Mouse (Mus musculus) heart, embryonic 11.5 days (tissue): ENCODE results near the gene Tmem246. TPM values are rescaled to one million over a fixed set of nuclear protein-coding genes. Genes with fewer than 3 reads are reported as not detected.

Experiments
- ATAC-seq: fragments of 200-750 bp; cut with Nextera tagmentation; replicated peaks from 2 replicates; pipeline ENCODE4 v1.8.0; 2017; ENCODE audit warnings: moderate library complexity; ENCODE audit not compliant: insufficient number of reproducible peaks, low FRiP score, low TSS enrichment
- H3K27ac ChIP-seq: fragments of 300-500 bp; sonication (generic); 2 replicates; pipeline ENCODE4 v1.5.1; 2014; ENCODE audit warnings: mild to moderate bottlenecking, low read depth, low read length
- H3K27me3 ChIP-seq: fragments of 300-500 bp; sonication (generic); 2 replicates; pipeline ENCODE4 v1.6.1; 2014; ENCODE audit warnings: mild to moderate bottlenecking, low read length, mixed read lengths; ENCODE audit not compliant: control insufficient read depth, insufficient read depth
- H3K36me3 ChIP-seq: fragments of 300-500 bp; sonication (generic); 2 replicates; pipeline ENCODE4 v1.6.1; 2014; ENCODE audit warnings: mild to moderate bottlenecking, low read length, moderate library complexity, mixed read lengths; ENCODE audit not compliant: control insufficient read depth, insufficient read depth
- H3K4me1 ChIP-seq: fragments of 300-500 bp; sonication (generic); 2 replicates; pipeline ENCODE4 v1.6.1; 2014; ENCODE audit warnings: low read length; ENCODE audit not compliant: control insufficient read depth, insufficient read depth
- H3K4me2 ChIP-seq: fragments of 300-500 bp; sonication (generic); 2 replicates; pipeline ENCODE4 v1.6.1; 2014; ENCODE audit warnings: mild to moderate bottlenecking, moderate library complexity
- H3K4me3 ChIP-seq: fragments of 300-500 bp; sonication (generic); 2 replicates; pipeline ENCODE4 v1.5.1; 2014; ENCODE audit warnings: low read depth, low read length
- H3K9ac ChIP-seq: fragments of 300-500 bp; sonication (generic); 2 replicates; pipeline ENCODE4 v1.6.1; 2014; ENCODE audit warnings: mild to moderate bottlenecking, low read depth, low read length, moderate library complexity
- H3K9me3 ChIP-seq: fragments of 300-500 bp; sonication (generic); replicated peaks from 2 replicates; pipeline ENCODE4 v1.6.1; 2016; ENCODE audit warnings: low read length; ENCODE audit not compliant: control insufficient read depth
- WGBS: fragments of 180-500 bp; shearing (Covaris S2); extraction: QIAGEN DNeasy Blood & Tissue Kit; methylation state at CpG from one replicate; pipeline ENCODE4 v1.1.7; 2014; ENCODE audit not compliant: insufficient replicate concordance; 5-methylcytosine and 5-hydroxymethylcytosine counted together
- polyA plus RNA-seq: library from polyadenylated mRNA; unstranded; fragments of >200 nt; fragmentation: Nextera tagmentation; extraction: Ambion mirVana; gene quantifications from 2 replicates; pipeline ENCODE4 v1.2.1, GENCODE M21; 2014

Tmem246 gene
- polyA plus RNA-seq, 1 experiment from 2014 or later: 41.8 TPM

- Histone ChIP-seq H3K4me3 (no peak overlapping the region), H3K27me3 (no peaks in the 10 kb centered on the region), H3K9me3 (no peaks in the 10 kb centered on the region), H3K27ac (no peak overlapping the region), H3K4me1 (no peaks in the 10 kb centered on the region), H3K9ac (no peak overlapping the region), H3K4me2 (no peak overlapping the region), H3K36me3 (peaks cover 2% of the 10 kb centered on the region; the same call in 1 of the 2 replicates)
- ATAC-seq: no peak
- 78% methylated on average over 4 of the region's 4 CpGs for WGBS
Observed at GRCm38 (mm10) chr4:49536671-49537070, 61.0 kb downstream of the Tmem246 start.

- Histone ChIP-seq H3K9me3 (no peaks in the 10 kb centered on the region; the same call in 1 of the 2 replicates), H3K9ac (no peak overlapping the region), H3K4me2 (no peak overlapping the region), H3K4me1 (no peaks in the 10 kb centered on the region), H3K27me3 (no peaks in the 10 kb centered on the region), H3K4me3 (no peak overlapping the region), H3K36me3 (peaks cover 5% of the 10 kb centered on the region; the same call in 1 of the 2 replicates), H3K27ac (no peak overlapping the region)
- no peak for ATAC-seq
- WGBS: 87% methylated on average over 4 of the region's 4 CpGs
Observed at GRCm38 (mm10) chr4:49535675-49536294, 61.9 kb downstream of the Tmem246 start.

- H3K4me2 ChIP-seq: no peak overlapping the region
- H3K36me3 ChIP-seq: peaks cover 12% of the 10 kb centered on the region
- no peak overlapping the region for H3K9ac ChIP-seq
- 79% methylated on average over 3 of the region's 3 CpGs for WGBS
- H3K4me1 ChIP-seq: no peaks in the 10 kb centered on the region
- ATAC-seq: no peak
- H3K4me3 ChIP-seq: no peak overlapping the region
- H3K27me3 ChIP-seq: no peaks in the 10 kb centered on the region
- H3K9me3 ChIP-seq: peaks cover 5% of the 10 kb centered on the region
- H3K27ac ChIP-seq: no peak overlapping the region
Observed at GRCm38 (mm10) chr4:49535036-49535435, 62.6 kb downstream of the Tmem246 start.

Other genes with a start within 250 kb of the Tmem246 start
- gene Acnat2, start 189.7 kb downstream of the Tmem246 start, polyA plus RNA-seq: not detected in 2 replicates
- not detected in 2 replicates for gene Acnat1, start 124.0 kb downstream of the Tmem246 start, polyA plus RNA-seq
- gene Baat, start 91.3 kb downstream of the Tmem246 start, polyA plus RNA-seq: 0.10 TPM in 1 of 2 replicates, not detected in the other
- 71.8 and 72.9 TPM in 2 replicates for gene Mrpl50, start 76.8 kb downstream of the Tmem246 start, polyA plus RNA-seq
- gene Zfp189, start 76.7 kb downstream of the Tmem246 start, polyA plus RNA-seq: 6.8 and 7.3 TPM in 2 replicates
- gene Aldob, start 48.3 kb downstream of the Tmem246 start, polyA plus RNA-seq: 0.17 and 0.79 TPM in 2 replicates
- gene Rnf20, start 34.1 kb upstream of the Tmem246 start, polyA plus RNA-seq: 35.3 and 35.8 TPM in 2 replicates
- gene Ppp3r2, start 84.1 kb upstream of the Tmem246 start, polyA plus RNA-seq: 0.27 TPM in 1 of 2 replicates, not detected in the other
- 2.4 TPM in 2 replicates for gene Grin3a, start 247.9 kb upstream of the Tmem246 start, polyA plus RNA-seq